Mouse (Mus musculus) adipocyte (in vitro differentiated cells): ENCODE results near the gene Tbc1d14.
A peak's percentile ranks its signal among the peaks of the same experiment; 100 is the strongest.

Experiments used
- DNase-seq: peaks from one replicate; pipeline ENCODE4 v3.0.0-alpha.2; 2016; ENCODE audit warnings: low spot score

The Tbc1d14 gene

GRCm38 (mm10) chr5:36593176-36593575 lies at the start of gene Tbc1d14:
TSS of gene Tbc1d14 (minus strand) at chr5:36593276.
- DNase-seq = no peak

GRCm38 (mm10) chr5:36625612-36626011 lies 32.5 kb upstream of the Tbc1d14 start:
- peak; percentile 55 for DNase-seq

GRCm38 (mm10) chr5:36623670-36624069 lies 30.6 kb upstream of the Tbc1d14 start:
- peak; percentile 57 for DNase-seq

- peak; percentile 24 for DNase-seq
Measured at GRCm38 (mm10) chr5:36621058-36621449, 28.0 kb upstream of the Tbc1d14 start.

- DNase-seq = peak; percentile 49
Measured at GRCm38 (mm10) chr5:36620409-36621057, 27.5 kb upstream of the Tbc1d14 start.

GRCm38 (mm10) chr5:36618890-36619289 lies 25.8 kb upstream of the Tbc1d14 start:
- no peak for DNase-seq

- DNase-seq = no peak
Measured at GRCm38 (mm10) chr5:36618356-36618755, 25.3 kb upstream of the Tbc1d14 start.

GRCm38 (mm10) chr5:36614124-36614523 lies 21.0 kb upstream of the Tbc1d14 start:
- DNase-seq = no peak

- DNase-seq = no peak
Measured at GRCm38 (mm10) chr5:36608939-36609499, 15.9 kb upstream of the Tbc1d14 start.

GRCm38 (mm10) chr5:36603031-36603430 lies 10.0 kb upstream of the Tbc1d14 start:
- DNase-seq = peak; percentile 50

GRCm38 (mm10) chr5:36602028-36602427 lies 9.0 kb upstream of the Tbc1d14 start:
- DNase-seq = no peak

- no peak for DNase-seq
Measured at GRCm38 (mm10) chr5:36601492-36601891, 8.4 kb upstream of the Tbc1d14 start.

GRCm38 (mm10) chr5:36598883-36599282 lies 5.8 kb upstream of the Tbc1d14 start:
- no peak for DNase-seq

- DNase-seq = peak; percentile 71
Measured at GRCm38 (mm10) chr5:36597653-36598052, 4.6 kb upstream of the Tbc1d14 start.

GRCm38 (mm10) chr5:36596225-36596624 lies 3.1 kb upstream of the Tbc1d14 start:
- DNase-seq = no peak

GRCm38 (mm10) chr5:36595115-36595514 lies 2.0 kb upstream of the Tbc1d14 start:
- no peak for DNase-seq

- DNase-seq = no peak
Measured at GRCm38 (mm10) chr5:36594344-36594743, 1.3 kb upstream of the Tbc1d14 start.

- no peak for DNase-seq
Measured at GRCm38 (mm10) chr5:36590499-36590920, 2.6 kb downstream of the Tbc1d14 start.

GRCm38 (mm10) chr5:36584299-36584698 lies 8.8 kb downstream of the Tbc1d14 start:
- no peak for DNase-seq

GRCm38 (mm10) chr5:36581924-36582642 lies 11.0 kb downstream of the Tbc1d14 start:
- DNase-seq = peak; percentile 99

GRCm38 (mm10) chr5:36581259-36581923 lies 11.7 kb downstream of the Tbc1d14 start:
- no peak for DNase-seq

- no peak for DNase-seq
Measured at GRCm38 (mm10) chr5:36579967-36580366, 13.1 kb downstream of the Tbc1d14 start.

GRCm38 (mm10) chr5:36578982-36579381 lies 14.1 kb downstream of the Tbc1d14 start:
- no peak for DNase-seq
